Mouse (Mus musculus): ENCODE results near the gene Cd209b.

Cd209b gene

GRCm38 (mm10) chr8:3926744-3927143 is at the start of gene Cd209b:
Gene Cd209b (minus strand): TSS chr8:3926844.
- no peak for DNase-seq (ENCODE audit: low spot score in 2 of 2)

GRCm38 (mm10) chr8:3956037-3956436 is 29.4 kb upstream of the Cd209b start:
- DNase-seq (ENCODE audit: low spot score in 2 of 2) = no peak

DNA sequence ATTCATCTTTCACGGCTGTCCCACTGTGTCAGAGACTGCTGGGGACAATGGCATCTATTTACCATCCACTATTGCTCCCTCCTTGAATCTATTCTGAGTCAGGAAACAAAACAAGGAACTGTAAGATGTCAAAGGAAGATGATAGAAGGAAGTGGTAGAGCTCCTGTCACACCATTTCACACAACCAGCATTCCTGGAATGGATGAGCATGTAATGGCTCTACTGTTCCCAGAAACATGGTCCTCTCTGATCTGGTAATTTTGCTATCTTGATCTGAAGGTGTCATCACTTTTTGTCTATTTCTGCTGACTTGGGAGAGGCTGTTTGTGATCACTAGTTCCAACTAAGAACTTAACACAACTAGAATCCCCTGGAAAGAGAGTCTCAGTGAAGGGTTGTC is 28.0 kb upstream of the Cd209b start, which contains the start of gene Cd209c:
Gene Cd209c (minus strand): TSS at position 101 of the 400 bp plus-strand sequence.
- no peak for DNase-seq (ENCODE audit: low spot score in 2 of 2)

DNA sequence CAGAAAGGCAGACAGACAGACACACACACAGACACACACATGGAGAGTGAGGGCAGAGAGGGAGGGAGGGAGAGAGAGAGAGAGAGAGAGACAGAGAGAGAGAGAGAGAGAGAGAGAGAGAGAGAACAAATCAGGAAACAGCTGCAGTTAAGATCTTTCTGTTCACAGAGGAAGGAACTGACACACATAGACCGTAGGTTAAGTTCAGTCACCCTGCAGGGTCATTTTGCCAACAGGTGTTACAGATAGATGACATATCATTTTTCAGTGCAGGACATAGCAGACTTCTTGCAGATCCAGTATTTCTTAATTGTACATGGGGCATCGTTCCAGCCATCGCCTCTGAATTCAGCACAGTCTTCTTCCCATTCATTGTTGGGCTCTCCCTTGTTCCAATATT is 13.4 kb upstream of the Cd209b start:
- DNase-seq (ENCODE audit: low spot score in 2 of 2) = no peak

- DNase-seq (ENCODE audit: low spot score in 2 of 2) = no peak
Observed at GRCm38 (mm10) chr8:3878455-3878854, 48.2 kb downstream of the Cd209b start, which contains the start of gene Cd209d. Gene Cd209d (minus strand): TSS chr8:3878555.

- DNase-seq (ENCODE audit: low spot score in 2 of 2) = no peak
Observed at GRCm38 (mm10) chr8:3876121-3876520, 50.5 kb downstream of the Cd209b start.

All from frontal cortex, postnatal 25 days (tissue).